Mouse (Mus musculus): ENCODE results near the gene Nav1. TPM values are rescaled to one million over a fixed set of nuclear protein-coding genes. Genes with fewer than 3 reads are reported as not detected.

The Nav1 gene
- polyA plus RNA-seq, 1 experiment, result 31.7 TPM

DNA sequence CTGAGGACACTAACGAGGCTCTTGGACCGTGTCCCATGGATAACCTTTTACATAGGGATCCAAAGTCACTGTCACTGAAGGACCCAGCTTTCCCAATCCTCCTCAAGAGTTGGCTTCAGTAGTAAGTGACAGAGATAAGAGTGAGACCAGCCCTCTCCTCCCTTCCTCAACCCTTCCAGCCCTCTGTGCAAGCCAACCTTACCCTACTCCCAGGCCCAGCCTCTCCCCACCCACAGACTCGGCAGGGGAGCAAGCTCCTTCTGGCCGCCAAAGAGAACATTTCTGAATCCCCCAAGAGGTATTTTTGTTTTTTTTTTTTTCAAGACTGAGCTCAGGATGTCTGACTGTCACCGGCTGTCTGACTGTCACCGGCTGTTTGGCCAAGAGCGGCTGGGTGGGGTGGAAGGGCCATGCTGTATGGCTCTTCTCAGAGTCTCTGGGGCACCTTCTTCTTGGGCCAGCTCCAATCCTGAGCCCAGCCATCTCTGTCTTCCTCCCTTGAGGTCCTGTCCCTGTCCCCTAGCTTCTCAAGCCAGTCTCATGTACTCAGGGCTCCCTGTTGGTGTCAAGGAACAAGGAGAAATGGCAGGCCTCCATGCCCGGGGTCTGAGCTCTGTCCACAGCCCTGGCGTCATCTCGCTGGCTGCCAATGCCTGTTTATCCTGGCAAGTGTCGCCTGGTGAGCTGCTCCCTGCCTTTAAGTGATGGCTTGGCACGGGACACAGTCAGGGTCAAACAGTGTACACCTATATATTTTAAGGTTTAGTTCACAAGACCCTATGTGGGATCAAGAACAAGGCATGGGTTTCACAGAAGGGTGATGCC lies 68.4 kb downstream of the Nav1 start:
- TF ChIP-seq EP300 (IDR thresholded peaks at IDR 0.05; ENCODE audit: insufficient read depth, low read depth, low read length) (no peak), POLR2A (IDR thresholded peaks at IDR 0.05; ENCODE audit: insufficient read depth, low read length) (no peak), CTCF (IDR thresholded peaks at IDR 0.05; ENCODE audit: low read depth, low read length) (no peak)
- H3K27ac ChIP-seq (ENCODE audit: insufficient read depth, low read length), result no peak overlapping the region
- H3K4me1 ChIP-seq (ENCODE audit: control insufficient read depth, insufficient read depth, low read length), result peaks cover 5% of the 10 kb centered on the region
- H3K27me3 ChIP-seq (ENCODE audit: control insufficient read depth, insufficient read depth, low read length, poor library complexity, severe bottlenecking), result no peaks in the 10 kb centered on the region
- no peak overlapping the region for H3K9ac ChIP-seq (ENCODE audit: low read depth, poor library complexity, severe bottlenecking)
- no peaks in the 10 kb centered on the region for H3K36me3 ChIP-seq (ENCODE audit: control insufficient read depth, insufficient read depth, low read length, poor library complexity, severe bottlenecking)
- H3K4me3 ChIP-seq (ENCODE audit: low read depth, low read length), result no peak overlapping the region
- H3K9me3 ChIP-seq (replicated peaks; ENCODE audit: control insufficient read depth, insufficient read depth, low read length, poor library complexity, severe bottlenecking), result no peaks in the 10 kb centered on the region

DNA sequence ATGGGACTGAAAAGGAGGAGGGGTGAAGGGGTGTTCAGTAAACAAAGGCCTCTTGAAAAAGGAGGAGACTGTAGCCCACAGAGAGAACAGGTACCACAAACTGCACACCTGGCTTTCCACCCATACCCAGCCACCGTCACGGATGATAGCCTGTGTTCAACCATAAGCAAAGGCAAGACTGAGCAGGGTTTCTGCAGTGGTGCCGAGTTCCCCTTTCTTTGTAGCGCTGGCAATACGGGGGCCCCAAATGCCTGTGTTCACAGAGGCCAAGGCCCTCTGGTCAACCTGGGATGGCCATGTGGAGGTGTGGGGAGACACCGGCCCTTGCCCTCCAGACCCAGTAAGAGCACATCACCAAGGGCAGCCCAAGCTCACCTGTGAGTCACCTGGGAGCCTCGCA lies 70.3 kb downstream of the Nav1 start:
- no peaks in the 10 kb centered on the region for H3K4me1 ChIP-seq (ENCODE audit: control insufficient read depth, insufficient read depth, low read length)
- H3K27me3 ChIP-seq (ENCODE audit: control insufficient read depth, insufficient read depth, low read length, poor library complexity, severe bottlenecking), result no peaks in the 10 kb centered on the region
- no peaks in the 10 kb centered on the region for H3K9me3 ChIP-seq (replicated peaks; ENCODE audit: control insufficient read depth, insufficient read depth, low read length, poor library complexity, severe bottlenecking)
- H3K36me3 ChIP-seq (ENCODE audit: control insufficient read depth, insufficient read depth, low read length, poor library complexity, severe bottlenecking), result no peaks in the 10 kb centered on the region
- H3K27ac ChIP-seq (ENCODE audit: insufficient read depth, low read length), result no peak overlapping the region
- no peak overlapping the region for H3K4me3 ChIP-seq (ENCODE audit: low read depth, low read length)
- TF ChIP-seq EP300 (IDR thresholded peaks at IDR 0.05; ENCODE audit: insufficient read depth, low read depth, low read length) (no peak), CTCF (IDR thresholded peaks at IDR 0.05; ENCODE audit: low read depth, low read length) (no peak), POLR2A (IDR thresholded peaks at IDR 0.05; ENCODE audit: insufficient read depth, low read length) (no peak)
- no peak overlapping the region for H3K9ac ChIP-seq (ENCODE audit: low read depth, poor library complexity, severe bottlenecking)

DNA sequence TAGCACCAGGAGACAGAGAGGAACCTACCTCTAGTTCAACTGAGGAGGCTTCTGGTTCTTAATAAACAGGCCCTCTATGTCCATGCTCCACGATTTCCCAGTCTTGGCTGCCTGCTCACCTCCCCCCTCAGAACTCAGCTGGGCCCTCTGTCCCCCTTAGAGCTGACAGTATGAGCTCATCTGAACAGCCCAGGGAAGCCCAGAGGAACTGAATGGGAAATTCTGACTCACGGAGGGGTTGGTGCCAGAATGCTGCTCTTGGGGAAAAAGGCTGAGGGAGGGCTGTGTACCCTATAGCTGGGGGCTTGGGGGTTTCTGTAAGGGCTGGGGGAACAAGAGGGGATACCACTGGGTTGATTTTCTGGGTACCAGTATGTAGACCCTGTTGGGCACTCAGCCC lies 70.8 kb downstream of the Nav1 start:
- H3K4me3 ChIP-seq (ENCODE audit: low read depth, low read length), result no peak overlapping the region
- H3K27ac ChIP-seq (ENCODE audit: insufficient read depth, low read length), result no peak overlapping the region
- no peak for TF ChIP-seq CTCF (IDR thresholded peaks at IDR 0.05; ENCODE audit: low read depth, low read length)
- TF ChIP-seq POLR2A (IDR thresholded peaks at IDR 0.05; ENCODE audit: insufficient read depth, low read length), result no peak
- no peak for TF ChIP-seq EP300 (IDR thresholded peaks at IDR 0.05; ENCODE audit: insufficient read depth, low read depth, low read length)
- no peaks in the 10 kb centered on the region for H3K27me3 ChIP-seq (ENCODE audit: control insufficient read depth, insufficient read depth, low read length, poor library complexity, severe bottlenecking)
- no peaks in the 10 kb centered on the region for H3K4me1 ChIP-seq (ENCODE audit: control insufficient read depth, insufficient read depth, low read length)
- no peak overlapping the region for H3K9ac ChIP-seq (ENCODE audit: low read depth, poor library complexity, severe bottlenecking)
- H3K36me3 ChIP-seq (ENCODE audit: control insufficient read depth, insufficient read depth, low read length, poor library complexity, severe bottlenecking), result no peaks in the 10 kb centered on the region
- H3K9me3 ChIP-seq (replicated peaks; ENCODE audit: control insufficient read depth, insufficient read depth, low read length, poor library complexity, severe bottlenecking), result no peaks in the 10 kb centered on the region

DNA sequence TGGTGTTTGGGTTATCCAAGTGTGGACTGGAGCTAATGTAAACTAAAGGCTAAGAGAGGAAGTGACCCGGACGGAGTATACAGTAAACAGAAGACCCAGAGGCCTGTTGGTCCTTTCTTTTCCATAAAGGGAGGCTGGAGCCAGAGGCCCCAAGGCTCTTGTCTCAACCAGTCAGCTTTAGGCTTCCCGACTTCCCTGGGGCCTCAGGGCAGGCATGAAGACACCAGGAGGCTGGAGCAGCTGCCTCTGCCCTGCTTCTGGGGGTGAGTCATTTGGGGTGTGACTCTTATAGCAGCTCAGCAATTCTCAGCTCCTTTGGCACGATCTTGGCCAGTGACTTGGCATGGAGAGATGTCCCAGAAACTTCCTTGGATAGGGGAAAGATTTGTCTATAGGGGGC lies 71.8 kb downstream of the Nav1 start:
- Histone ChIP-seq H3K36me3 (ENCODE audit: control insufficient read depth, insufficient read depth, low read length, poor library complexity, severe bottlenecking) (no peaks in the 10 kb centered on the region), H3K27me3 (ENCODE audit: control insufficient read depth, insufficient read depth, low read length, poor library complexity, severe bottlenecking) (no peaks in the 10 kb centered on the region), H3K4me3 (ENCODE audit: low read depth, low read length) (no peak overlapping the region), H3K27ac (ENCODE audit: insufficient read depth, low read length) (no peak overlapping the region), H3K4me1 (ENCODE audit: control insufficient read depth, insufficient read depth, low read length) (no peaks in the 10 kb centered on the region), H3K9ac (ENCODE audit: low read depth, poor library complexity, severe bottlenecking) (no peak overlapping the region), H3K9me3 (replicated peaks; ENCODE audit: control insufficient read depth, insufficient read depth, low read length, poor library complexity, severe bottlenecking) (no peaks in the 10 kb centered on the region)
- TF ChIP-seq EP300 (IDR thresholded peaks at IDR 0.05; ENCODE audit: insufficient read depth, low read depth, low read length) (0 out of 2 replicates have a peak, but pooled peaks have one; percentile 17), CTCF (IDR thresholded peaks at IDR 0.05; ENCODE audit: low read depth, low read length) (no peak)

- no peak overlapping the region for H3K4me3 ChIP-seq (ENCODE audit: low read depth, low read length)
- TF ChIP-seq POLR2A (IDR thresholded peaks at IDR 0.05; ENCODE audit: insufficient read depth, low read length) (no peak), CTCF (IDR thresholded peaks at IDR 0.05; ENCODE audit: low read depth, low read length) (no peak), EP300 (IDR thresholded peaks at IDR 0.05; ENCODE audit: insufficient read depth, low read depth, low read length) (no peak)
- H3K9me3 ChIP-seq (replicated peaks; ENCODE audit: control insufficient read depth, insufficient read depth, low read length, poor library complexity, severe bottlenecking), result no peaks in the 10 kb centered on the region
- H3K9ac ChIP-seq (ENCODE audit: low read depth, poor library complexity, severe bottlenecking), result no peak overlapping the region
- H3K36me3 ChIP-seq (ENCODE audit: control insufficient read depth, insufficient read depth, low read length, poor library complexity, severe bottlenecking), result no peaks in the 10 kb centered on the region
- no peaks in the 10 kb centered on the region for H3K4me1 ChIP-seq (ENCODE audit: control insufficient read depth, insufficient read depth, low read length)
- H3K27ac ChIP-seq (ENCODE audit: insufficient read depth, low read length), result no peak overlapping the region
- no peaks in the 10 kb centered on the region for H3K27me3 ChIP-seq (ENCODE audit: control insufficient read depth, insufficient read depth, low read length, poor library complexity, severe bottlenecking)
These were observed 72.3 kb downstream of the Nav1 start for GRCm38 (mm10) chr1:135534782-135535181.

- Histone ChIP-seq H3K4me3 (ENCODE audit: low read depth, low read length) (no peak overlapping the region), H3K36me3 (ENCODE audit: control insufficient read depth, insufficient read depth, low read length, poor library complexity, severe bottlenecking) (no peaks in the 10 kb centered on the region), H3K4me1 (ENCODE audit: control insufficient read depth, insufficient read depth, low read length) (no peaks in the 10 kb centered on the region), H3K9me3 (replicated peaks; ENCODE audit: control insufficient read depth, insufficient read depth, low read length, poor library complexity, severe bottlenecking) (no peaks in the 10 kb centered on the region), H3K27ac (ENCODE audit: insufficient read depth, low read length) (no peak overlapping the region), H3K27me3 (ENCODE audit: control insufficient read depth, insufficient read depth, low read length, poor library complexity, severe bottlenecking) (no peaks in the 10 kb centered on the region), H3K9ac (ENCODE audit: low read depth, poor library complexity, severe bottlenecking) (no peak overlapping the region)
- TF ChIP-seq POLR2A (IDR thresholded peaks at IDR 0.05; ENCODE audit: insufficient read depth, low read length) (no peak), CTCF (IDR thresholded peaks at IDR 0.05; ENCODE audit: low read depth, low read length) (no peak), EP300 (IDR thresholded peaks at IDR 0.05; ENCODE audit: insufficient read depth, low read depth, low read length) (no peak)
These were observed 73.0 kb downstream of the Nav1 start for GRCm38 (mm10) chr1:135534070-135534469.
